Mouse (Mus musculus) liver, adult (tissue): Measurements from ENCODE around the gene Plekhj1.
A peak's percentile ranks its signal among the peaks of the same experiment; 100 is the strongest.

Source experiments
- GATA4 ChIP-seq: IDR thresholded peaks from 2 replicates; pipeline ENCODE4 v1.6.1; 2014; ENCODE audit warnings: mild to moderate bottlenecking, low read length; ENCODE audit not compliant: insufficient replicate concordance

Plekhj1 gene

DNA sequence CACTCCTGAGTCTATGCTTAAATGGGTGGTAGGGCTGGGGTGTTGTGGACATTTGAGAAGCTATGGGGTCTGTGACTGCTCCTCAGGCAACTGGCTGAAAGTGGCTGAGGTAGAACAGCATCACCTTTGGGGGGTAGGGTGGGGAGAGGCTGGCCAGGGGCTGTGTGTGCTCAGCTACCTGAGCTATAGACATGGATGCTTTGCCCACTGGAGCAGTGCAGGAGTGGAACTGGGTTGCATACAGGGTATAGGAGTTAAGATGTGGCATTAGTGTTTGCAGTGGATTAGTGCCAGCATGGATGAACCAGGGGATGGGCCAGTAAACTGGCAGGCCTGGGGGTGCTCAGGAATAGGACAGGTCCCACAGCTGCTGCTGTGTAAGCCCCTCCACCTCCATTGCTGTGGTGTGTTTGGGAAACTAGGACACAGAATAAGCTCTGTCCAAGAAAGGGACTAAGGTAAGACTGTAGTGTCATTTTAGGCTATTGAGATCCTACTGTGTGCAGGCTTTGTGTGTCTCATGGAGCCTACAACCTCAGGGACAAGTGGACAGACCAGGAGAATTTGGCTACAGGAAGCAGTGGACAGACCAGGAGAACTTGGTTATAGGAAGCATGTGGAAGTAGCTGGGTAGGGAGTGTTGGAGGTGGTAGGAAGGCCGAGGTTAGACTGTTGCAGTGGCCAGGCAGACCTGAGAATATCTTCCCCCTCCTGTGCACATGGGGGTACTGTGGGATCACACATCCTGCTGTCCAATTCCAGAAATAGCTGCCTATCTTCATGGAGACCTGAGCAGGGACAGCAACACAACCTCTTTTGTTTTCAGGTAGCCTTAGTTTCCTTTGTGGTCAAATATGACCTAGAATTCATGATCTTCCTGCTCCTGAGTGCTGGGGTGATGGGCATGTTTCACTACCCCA lies 31.2 kb upstream of the Plekhj1 start:
- TF ChIP-seq GATA4, result no peak

DNA sequence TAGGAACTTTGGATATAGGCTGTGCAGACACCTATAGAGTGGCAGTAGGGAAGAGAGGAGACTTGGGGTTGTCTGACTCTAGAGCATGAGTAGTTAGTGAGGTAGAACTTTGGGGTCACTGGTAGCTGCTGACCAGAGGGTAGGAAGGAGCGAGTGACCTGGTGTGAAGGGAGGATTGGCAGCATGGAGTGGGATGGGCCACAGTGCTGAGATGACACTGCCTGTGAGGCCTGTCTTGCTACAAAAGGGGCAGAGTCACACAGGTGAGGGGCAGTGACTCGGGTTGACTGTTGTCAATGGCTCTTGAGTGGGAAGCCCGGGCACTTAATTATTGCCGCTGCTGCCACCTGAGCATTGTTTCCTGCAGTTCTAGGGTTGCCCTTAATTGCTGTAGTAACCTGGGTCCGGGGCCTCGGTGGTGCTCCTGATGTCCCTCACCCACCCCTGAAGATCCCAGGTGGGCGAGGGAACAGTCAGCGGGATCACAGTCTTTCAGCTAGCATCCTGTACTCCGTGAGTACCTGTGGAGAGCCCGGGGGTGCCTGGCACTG lies 29.5 kb upstream of the Plekhj1 start:
- TF ChIP-seq GATA4, result no peak

DNA sequence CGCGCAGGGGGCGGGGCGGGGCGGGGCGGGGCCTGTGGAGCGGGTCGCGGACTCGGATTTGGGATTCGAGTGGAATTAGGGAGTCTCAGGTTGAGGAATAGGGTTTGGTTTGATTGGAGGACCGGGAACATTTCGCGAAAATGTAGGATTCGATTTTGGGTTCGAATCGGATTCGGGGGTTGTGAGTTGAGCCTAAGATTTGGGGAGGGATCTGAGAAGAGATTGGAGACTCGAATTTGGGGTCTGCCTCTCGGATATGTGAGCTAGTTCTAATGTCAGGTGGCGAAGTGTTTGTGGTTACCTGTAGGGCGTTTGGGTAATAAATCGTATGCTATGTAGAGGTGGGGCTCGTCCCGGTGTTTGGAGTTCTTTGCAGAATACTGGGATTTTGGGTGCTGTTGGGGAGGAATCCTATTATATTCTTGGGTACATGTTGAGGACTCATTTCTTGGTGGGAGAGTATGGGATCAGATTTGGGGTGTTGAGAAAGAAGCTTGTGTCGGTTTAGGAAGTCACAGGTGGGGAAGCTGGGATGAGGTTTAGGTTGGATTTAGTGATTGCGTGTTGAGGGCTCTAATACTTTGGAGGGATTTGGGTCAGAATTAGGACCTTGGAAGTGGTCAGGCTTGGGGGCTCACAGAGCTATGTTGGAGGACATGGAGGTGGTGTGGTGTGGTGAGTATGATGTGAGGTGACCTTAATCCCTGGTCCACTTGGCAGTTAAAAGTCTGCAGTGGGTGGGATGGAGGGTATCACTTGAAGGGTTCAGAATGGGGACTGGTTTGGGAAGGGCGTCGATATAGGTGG lies 28.8 kb upstream of the Plekhj1 start:
- TF ChIP-seq GATA4, result no peak

DNA sequence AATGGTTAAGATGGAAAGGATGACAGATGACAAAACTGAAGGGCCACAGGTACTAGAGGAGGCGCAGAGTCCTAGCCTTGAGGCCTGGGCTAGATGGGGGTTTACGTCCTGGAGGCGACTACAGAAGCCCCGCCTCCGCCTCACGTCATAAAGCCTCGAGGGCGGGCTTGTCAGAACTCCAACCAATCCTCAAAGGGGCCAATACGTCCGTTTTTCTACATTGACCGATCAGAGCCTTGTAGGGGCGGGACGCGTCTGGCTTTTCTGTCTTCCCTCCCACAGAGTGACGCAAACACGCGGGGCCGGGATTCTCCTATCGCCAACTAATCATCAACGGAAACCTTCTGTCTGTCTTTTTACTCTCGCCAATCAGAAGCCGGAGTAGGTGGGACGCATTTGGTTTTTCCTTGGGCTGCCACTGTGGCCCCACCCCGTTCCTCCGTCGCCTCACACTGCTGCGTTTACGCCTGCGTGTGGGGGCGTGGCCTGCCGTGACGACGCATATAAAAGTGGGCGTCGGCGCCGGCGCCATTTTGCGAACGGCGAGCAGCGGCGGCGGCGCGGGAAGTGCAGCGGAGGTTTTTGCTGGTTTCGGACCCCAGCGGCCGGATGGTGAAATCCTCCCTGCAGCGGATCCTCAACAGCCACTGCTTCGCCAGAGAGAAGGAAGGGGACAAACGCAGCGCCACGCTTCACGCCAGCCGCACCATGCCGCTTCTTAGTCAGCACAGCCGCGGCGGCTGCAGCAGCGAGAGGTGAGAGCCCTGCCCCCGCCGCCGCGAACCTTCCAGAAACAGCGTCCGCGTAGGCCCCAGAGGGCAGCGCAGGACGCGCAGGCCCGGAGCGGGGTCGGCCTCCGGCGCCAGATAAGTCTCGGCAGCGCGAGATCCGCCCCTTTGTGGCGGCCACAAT lies 28.0 kb upstream of the Plekhj1 start, which contains the start of gene Oaz1:
Gene Oaz1 (plus strand): TSS at position 506 of the 912 bp plus-strand sequence.
- peak; percentile 47; the same call in 1 of the 2 replicates for TF ChIP-seq GATA4

DNA sequence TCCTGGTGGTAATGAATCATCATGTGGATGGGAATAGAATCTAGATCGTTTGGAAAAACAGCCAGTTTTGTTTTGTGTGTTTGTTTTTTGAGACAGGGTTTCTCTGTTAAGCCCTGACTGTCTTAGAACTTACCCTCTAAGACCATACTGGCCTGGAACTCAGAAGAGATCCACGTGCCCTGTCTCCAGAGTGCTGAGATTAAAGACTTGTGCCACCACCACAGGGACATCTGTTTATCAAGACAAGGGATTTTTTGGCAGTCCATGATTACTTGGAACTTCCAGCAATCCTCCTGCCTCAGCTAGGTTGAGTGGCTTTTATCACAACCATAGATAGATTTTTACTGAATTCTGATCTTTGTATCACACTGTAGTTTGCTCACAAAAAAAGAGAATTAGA lies 26.4 kb upstream of the Plekhj1 start:
- no peak for TF ChIP-seq GATA4

DNA sequence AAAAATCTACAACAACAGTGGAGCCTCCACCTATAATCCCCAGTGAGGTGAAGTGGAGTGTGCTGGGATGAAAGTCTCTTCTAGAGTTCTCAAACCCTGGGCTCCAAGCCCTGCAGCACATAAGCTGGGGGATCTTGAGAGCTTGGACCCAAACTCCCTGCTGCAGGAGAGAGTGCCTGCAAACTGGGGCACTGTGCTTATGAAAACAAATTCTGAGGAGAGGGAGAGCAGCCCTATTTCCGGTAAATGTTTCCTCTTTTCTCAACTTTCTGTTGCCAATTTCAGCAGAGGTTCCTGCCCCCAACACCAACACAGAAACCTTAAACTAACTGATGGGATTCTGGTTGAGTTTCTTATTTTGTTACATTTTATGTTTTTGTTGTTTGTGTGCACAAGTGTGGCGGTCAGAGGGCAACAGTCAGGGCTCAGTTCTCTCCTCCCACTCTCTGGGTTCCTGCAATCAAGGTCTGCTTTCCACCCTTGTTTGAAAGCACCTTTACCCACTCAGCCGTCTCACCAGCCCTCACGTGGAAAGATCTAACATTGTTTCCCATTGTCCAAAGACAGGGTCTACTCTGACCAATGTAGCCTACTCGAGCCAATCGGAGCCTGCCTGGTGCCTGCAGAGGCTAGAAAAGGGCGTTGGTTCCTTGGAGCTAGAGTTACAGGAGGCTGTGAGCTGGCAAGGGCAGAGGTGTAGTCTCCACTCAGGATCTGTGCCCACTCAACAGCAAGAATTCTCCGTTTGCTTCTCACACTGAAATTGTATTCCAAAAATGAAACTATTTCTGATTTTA lies 25.6 kb upstream of the Plekhj1 start:
- no peak for TF ChIP-seq GATA4

DNA sequence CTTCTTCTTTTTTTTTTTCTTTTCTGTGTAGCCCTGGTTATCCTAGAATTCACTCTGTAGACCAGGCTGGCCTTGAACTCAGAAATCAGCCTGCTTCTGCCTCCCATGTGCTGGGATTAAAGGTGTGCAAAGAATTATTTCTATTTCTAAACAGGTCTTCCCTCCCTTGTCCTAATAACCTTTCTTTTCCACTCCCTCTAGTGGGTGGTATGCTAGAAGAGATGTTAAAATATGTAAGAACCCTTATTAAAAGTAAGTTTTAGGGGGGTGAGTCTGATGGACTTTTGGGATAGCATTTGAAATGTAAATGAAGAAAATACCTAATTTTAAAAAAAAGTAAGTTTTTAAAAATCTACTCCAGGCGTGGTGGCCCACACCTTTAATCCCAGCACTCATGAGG lies 24.9 kb upstream of the Plekhj1 start:
- no peak for TF ChIP-seq GATA4

DNA sequence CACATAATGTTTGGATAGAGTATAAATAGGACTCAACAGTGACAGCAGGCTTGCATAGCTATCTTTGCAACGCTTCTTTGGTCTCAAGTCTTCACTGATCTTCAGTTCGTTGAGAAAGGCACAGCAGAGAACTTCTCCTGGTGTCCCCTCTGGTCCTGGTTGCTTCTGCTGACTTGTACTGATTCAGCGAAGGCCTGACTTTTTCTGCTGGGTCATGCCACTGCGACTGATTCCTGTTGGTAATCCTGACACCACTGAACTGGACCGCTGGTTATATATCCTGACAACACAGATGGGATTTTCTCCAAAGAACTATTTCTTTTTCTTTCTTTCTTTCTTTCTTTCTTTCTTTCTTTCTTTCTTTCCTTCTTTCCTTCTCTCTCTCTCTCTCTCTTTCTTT lies 24.1 kb upstream of the Plekhj1 start:
- no peak for TF ChIP-seq GATA4

DNA sequence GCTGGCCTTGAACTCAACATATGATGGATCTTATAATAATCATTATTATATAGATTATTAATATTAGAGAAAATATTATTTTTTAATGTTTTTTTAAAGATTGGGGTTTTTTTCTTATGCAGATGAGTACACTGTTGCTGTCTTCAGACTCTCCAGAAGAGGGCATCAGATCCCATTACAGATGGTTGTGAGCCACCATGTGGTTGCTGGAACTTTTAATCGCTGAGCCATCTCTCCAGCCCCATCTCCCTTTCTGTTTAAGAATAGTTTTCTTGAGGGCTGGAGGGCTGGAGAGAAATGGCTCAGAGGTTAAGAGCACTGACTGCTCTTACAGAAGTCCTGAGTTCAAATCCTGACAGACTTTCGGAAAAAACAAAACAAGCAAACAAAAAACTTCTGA lies 23.6 kb upstream of the Plekhj1 start:
- TF ChIP-seq GATA4, result no peak

DNA sequence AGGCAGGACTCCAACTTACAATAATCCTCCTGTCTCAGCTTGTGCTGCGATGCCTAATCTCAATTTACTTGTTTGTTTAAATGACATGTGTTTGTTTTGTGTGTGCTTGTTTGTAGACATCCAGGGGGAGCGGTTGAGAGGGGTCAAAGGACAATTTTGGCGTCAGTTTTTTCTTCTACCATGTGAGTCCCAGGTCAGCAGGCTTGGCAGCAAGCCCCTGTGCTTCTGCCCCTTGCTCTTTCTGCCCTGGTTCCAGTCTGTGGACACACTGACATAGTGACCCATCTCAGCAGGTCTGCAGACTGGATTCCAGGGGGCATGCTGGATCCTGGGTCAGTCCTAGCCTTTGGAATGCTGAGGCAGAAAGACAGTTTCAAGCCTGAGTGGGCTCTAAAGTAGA lies 21.0 kb upstream of the Plekhj1 start:
- TF ChIP-seq GATA4, result no peak

DNA sequence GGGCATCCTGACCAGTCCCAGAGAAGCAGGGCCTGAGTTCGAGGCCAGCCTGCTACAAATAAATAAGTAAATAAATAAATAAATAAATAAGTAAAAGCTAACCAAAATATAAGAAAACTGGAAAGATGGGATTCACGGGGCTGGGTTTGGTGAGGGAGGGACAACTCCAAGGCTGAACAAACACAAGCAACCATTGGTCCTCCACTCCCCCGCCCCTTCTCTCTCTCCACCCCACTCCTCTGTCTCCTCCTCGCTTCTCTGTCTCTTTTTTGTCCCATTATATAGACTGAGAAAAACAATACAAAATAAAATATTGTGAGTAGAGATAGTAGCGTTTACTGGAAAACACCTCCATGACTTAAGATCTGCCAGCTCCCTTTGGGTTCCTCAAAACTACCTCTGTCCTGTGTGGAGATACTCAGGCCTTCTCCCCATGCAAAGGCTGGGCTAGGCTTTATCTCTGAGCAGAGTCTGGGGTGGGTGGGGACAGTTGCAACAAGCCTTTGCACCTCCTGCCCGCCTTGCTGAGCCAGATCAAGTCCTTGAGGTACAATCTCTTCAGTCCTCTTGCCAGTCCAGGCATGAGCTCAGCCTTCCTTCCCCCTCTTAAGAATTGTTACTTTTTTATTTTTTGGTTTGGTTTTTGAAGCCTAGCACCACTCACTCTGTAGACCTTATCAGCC lies 20.3 kb upstream of the Plekhj1 start:
- no peak for TF ChIP-seq GATA4

DNA sequence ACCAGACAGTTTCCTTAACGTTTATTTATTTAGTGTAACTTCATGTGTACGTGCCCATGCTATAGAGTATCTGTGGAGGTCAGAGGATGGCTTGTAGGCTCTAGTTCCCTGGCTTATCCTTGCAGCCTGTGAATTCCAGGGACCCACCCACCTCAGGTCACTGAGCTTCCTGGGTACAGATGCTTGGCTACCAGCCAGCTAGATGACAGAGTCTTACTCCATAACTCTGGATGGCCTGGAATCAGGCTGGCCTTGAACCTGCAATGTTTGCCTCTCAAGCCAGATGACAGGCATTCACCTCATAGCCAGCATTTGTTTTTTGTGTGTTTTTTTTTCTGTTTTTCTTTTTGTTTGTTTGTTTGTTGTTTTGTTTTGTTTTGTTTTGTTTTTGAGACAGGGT lies 18.7 kb upstream of the Plekhj1 start:
- no peak for TF ChIP-seq GATA4

DNA sequence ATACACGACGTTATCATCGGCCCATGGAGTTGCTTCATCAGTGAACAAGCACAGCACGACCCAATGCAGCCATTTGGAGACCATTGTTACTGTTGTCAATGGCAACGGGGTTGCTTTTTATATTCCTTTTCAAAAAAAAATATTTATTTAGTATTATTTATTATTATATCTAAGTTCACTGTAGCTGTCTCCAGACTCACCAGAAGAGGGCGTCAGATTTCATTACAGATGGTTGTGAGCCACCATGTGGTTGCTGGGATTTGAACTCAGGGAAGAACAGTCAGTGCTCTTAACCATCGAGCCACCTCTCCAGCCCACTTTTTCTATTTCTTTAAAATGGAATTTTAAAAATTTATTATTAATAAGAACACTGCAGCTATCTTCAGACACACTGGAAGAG lies 16.4 kb upstream of the Plekhj1 start:
- no peak for TF ChIP-seq GATA4
